Mouse (Mus musculus) midbrain, embryonic 15.5 days (tissue): Measurements from ENCODE around the gene Dr1. TPM values are rescaled to one million over a fixed set of nuclear protein-coding genes. Genes with fewer than 3 reads are reported as not detected.
A peak's percentile ranks its signal among the peaks of the same experiment; 100 is the strongest.
"Not testable (repeated sequence)": the region's sequence is repeated elsewhere in the genome, so short reads cannot be mapped to it uniquely, and the experiment has no call there.

Experiments
- ATAC-seq: fragments of 200-750 bp; cut with Nextera tagmentation; replicated peaks from 2 replicates; pipeline ENCODE4 v1.8.0; 2017; ENCODE audit warnings: moderate TSS enrichment
- H3K27ac ChIP-seq: fragments of 300-500 bp; sonication (generic); 2 replicates; pipeline ENCODE4 v1.5.1; 2015; ENCODE audit warnings: mild to moderate bottlenecking, inconsistent platforms
- H3K27me3 ChIP-seq: fragments of 300-500 bp; sonication (generic); replicated peaks from 2 replicates; pipeline ENCODE4 v1.6.1; 2015; ENCODE audit warnings: inconsistent platforms
- H3K36me3 ChIP-seq: fragments of 300-500 bp; sonication (generic); replicated peaks from 2 replicates; pipeline ENCODE4 v1.6.1; 2015; ENCODE audit warnings: inconsistent platforms
- H3K4me1 ChIP-seq: fragments of 300-500 bp; sonication (generic); 2 replicates; pipeline ENCODE4 v1.6.1; 2015; ENCODE audit warnings: inconsistent platforms
- H3K4me2 ChIP-seq: fragments of 300-500 bp; sonication (generic); 2 replicates; pipeline ENCODE4 v1.6.1; 2015; ENCODE audit warnings: inconsistent platforms, mild to moderate bottlenecking, moderate library complexity
- H3K4me3 ChIP-seq: fragments of 300-500 bp; sonication (generic); 2 replicates; pipeline ENCODE4 v1.5.1; 2015; ENCODE audit warnings: mild to moderate bottlenecking, inconsistent platforms
- H3K9ac ChIP-seq: fragments of 300-500 bp; sonication (generic); 2 replicates; pipeline ENCODE4 v1.6.1; 2015; ENCODE audit warnings: mild to moderate bottlenecking, inconsistent platforms
- H3K9me3 ChIP-seq: fragments of 300-500 bp; sonication (generic); 2 replicates; pipeline ENCODE4 v1.6.1; 2016; ENCODE audit warnings: inconsistent platforms
- WGBS: fragments of 180-500 bp; shearing (Covaris S2); methylation state at CpG from one replicate; pipeline ENCODE4 v1.1.7; 2015; ENCODE audit warnings: mixed read lengths; 5-methylcytosine and 5-hydroxymethylcytosine counted together
- polyA plus RNA-seq: library from polyadenylated mRNA; unstranded; fragments of >200 nt; fragmentation: Nextera tagmentation; extraction: Ambion mirVana; gene quantifications from 2 replicates; pipeline ENCODE4 v1.2.1, GENCODE M21; 2015

The Dr1 gene
- polyA plus RNA-seq, 1 experiment from 2014 or later: 42.9 TPM

DNA sequence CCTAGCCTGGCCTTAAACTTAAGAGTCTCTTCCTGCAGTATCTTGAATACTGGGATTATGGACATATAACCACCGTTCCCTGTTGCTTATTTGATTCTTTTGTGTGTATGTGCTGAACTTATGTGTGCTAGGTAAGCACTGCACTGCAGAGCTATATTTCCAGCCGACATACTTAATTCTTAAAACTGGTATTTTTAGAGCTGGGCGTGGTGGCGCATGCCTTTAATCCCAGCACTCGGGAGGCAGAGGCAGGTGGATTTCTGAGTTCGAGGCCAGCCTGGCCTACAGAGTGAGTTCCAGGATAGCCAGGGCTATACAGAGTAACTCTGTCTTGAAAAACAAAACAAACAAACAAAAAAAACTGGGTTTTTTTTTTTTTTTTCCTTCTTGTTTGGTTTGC is 2.6 kb downstream of the Dr1 start:
- peak overlapping the region; percentile 71 for H3K4me2 ChIP-seq
- H3K4me1 ChIP-seq: peaks cover 44% of the 10 kb centered on the region
- not testable (repeated sequence) for H3K27me3 ChIP-seq, ATAC-seq, H3K27ac ChIP-seq, H3K36me3 ChIP-seq, H3K9me3 ChIP-seq, H3K9ac ChIP-seq
- WGBS: 93% methylated on average over 6 of the region's 6 CpGs
- H3K4me3 ChIP-seq: peak overlapping the region; percentile 12; the same call in 1 of the 2 replicates

- 88% methylated on average over 2 of the region's 2 CpGs for WGBS
- no peak overlapping the region for H3K27ac ChIP-seq
- no peak overlapping the region for H3K4me2 ChIP-seq
- no peaks in the 10 kb centered on the region for H3K27me3 ChIP-seq
- H3K4me1 ChIP-seq: no peaks in the 10 kb centered on the region
- no peaks in the 10 kb centered on the region for H3K36me3 ChIP-seq
- ATAC-seq: no peak
- H3K9ac ChIP-seq: no peak overlapping the region
- no peak overlapping the region for H3K4me3 ChIP-seq
- H3K9me3 ChIP-seq: no peaks in the 10 kb centered on the region
These were observed 18.3 kb downstream of the Dr1 start for GRCm38 (mm10) chr5:108286957-108287356.

DNA sequence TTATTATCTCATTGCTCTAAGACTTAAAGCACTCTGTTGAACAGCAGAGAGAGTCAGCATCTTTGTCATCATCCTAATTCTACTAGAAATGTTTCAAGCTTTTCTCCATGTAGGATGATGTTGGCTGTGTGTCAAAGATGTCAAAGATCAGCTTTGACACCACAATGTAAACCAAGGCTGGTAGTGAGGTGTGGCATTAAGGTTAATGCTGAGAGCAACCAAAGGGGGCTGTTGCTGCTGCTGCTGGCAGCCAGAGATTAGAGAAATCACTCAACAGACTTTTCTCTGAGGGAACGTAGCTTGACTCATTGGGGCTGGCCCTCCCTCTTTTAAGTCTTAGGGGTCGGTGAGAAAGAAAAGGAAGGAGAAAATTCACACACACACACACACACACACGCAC is 32.9 kb downstream of the Dr1 start:
- Histone ChIP-seq H3K27ac (no peak overlapping the region), H3K27me3 (no peaks in the 10 kb centered on the region), H3K9me3 (no peaks in the 10 kb centered on the region), H3K4me1 (no peaks in the 10 kb centered on the region), H3K4me3 (no peak overlapping the region), H3K4me2 (no peak overlapping the region), H3K36me3 (no peaks in the 10 kb centered on the region), H3K9ac (no peak overlapping the region)
- no peak for ATAC-seq
- 61% methylated on average over 3 of the region's 3 CpGs for WGBS

DNA sequence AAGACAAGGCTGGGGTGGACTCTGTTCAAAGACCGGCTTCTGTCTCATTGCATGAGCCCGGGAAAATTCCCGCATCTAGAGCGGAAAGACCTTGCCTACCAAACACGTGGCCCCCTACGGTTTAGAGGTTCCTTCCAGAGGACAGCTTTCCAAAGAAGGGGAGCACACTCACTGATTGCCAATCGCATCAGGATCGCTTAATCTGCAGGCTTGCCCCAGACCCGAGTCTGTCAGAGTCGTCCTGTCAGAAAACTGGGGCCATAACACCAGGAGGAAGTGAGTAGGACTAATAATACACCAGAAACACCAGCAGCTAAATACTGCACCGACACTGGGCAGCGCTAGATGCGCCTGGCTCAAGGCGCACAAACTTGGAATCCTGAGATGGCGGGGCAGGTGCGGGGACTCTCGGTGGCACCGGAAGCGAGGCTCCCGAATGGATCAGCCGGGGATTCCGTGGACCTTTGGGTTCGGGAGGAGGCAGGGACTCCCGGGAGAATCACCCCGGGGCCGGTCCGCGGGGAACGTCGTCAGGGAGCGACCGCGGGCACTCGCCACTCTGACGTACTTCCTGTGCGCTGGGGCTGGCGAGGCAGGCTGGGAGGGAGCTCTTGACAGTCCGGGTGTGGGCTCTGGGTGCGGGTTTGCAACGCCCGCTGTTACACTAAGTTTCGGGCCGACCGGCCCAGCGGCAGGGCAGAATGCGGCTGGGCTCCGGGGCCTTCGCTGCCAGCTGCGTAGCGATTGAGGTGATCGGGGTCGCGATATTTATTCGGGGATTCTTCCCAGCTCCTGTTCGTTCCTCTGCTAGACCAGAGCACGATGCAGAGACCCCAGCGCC is 43.7 kb downstream of the Dr1 start, which contains the start of gene Pigg:
Pigg (plus strand) TSS at position 386 of the 841 bp plus-strand sequence.
- Histone ChIP-seq H3K27ac (peak within 1 kb of the TSS; percentile 84), H3K4me1 (peaks cover 11% of the 10 kb centered on the region), H3K9me3 (no peaks in the 10 kb centered on the region), H3K4me2 (peak within 1 kb of the TSS; percentile 67), H3K9ac (peak within 1 kb of the TSS; percentile 80), H3K27me3 (no peaks in the 10 kb centered on the region), H3K36me3 (no peaks in the 10 kb centered on the region), H3K4me3 (peak within 1 kb of the TSS; percentile 83)
- ATAC-seq: peak; percentile 99
- WGBS: under 1% methylated on average over 57 of the region's 57 CpGs

GRCm38 (mm10) chr5:108313065-108313860 is 44.6 kb downstream of the Dr1 start:
- H3K4me2 ChIP-seq: peak overlapping the region; percentile 67
- H3K36me3 ChIP-seq: 0 out of 2 replicates have a peak, but pooled peaks cover 2% of the 10 kb centered on the region
- ATAC-seq: 0 out of 2 replicates have a peak, but pooled peaks have one; percentile 7
- WGBS: 6% methylated on average over 16 of the region's 16 CpGs
- H3K4me3 ChIP-seq: peak overlapping the region; percentile 83
- H3K9ac ChIP-seq: peak overlapping the region; percentile 80
- H3K27me3 ChIP-seq: no peaks in the 10 kb centered on the region
- no peak overlapping the region for H3K27ac ChIP-seq
- no peaks in the 10 kb centered on the region for H3K9me3 ChIP-seq
- H3K4me1 ChIP-seq: peaks cover 11% of the 10 kb centered on the region

Other genes with a start within 250 kb of the Dr1 start
- gene Mtf2, start 203.2 kb upstream of the Dr1 start, polyA plus RNA-seq: 111 and 120 TPM in 2 replicates
- gene Tmed5, start 136.3 kb upstream of the Dr1 start, polyA plus RNA-seq: 23.1 and 24.1 TPM in 2 replicates
- gene Ccdc18, start 136.0 kb upstream of the Dr1 start, polyA plus RNA-seq: 2.0 and 2.7 TPM in 2 replicates
- gene Pigg, start 43.7 kb downstream of the Dr1 start, polyA plus RNA-seq: 5.6 and 6.3 TPM in 2 replicates
- 2.5 and 3.2 TPM in 2 replicates for gene Gm42517, start 99.0 kb downstream of the Dr1 start, polyA plus RNA-seq
- gene Pde6b, start 119.5 kb downstream of the Dr1 start, polyA plus RNA-seq: 0.23 and 0.28 TPM in 2 replicates
- gene Atp5k, start 165.6 kb downstream of the Dr1 start, polyA plus RNA-seq: 358 and 373 TPM in 2 replicates
- gene Mfsd7a, start 180.0 kb downstream of the Dr1 start, polyA plus RNA-seq: 0.06 and 0.10 TPM in 2 replicates
- 24.6 and 32.2 TPM in 2 replicates for gene Pcgf3, start 192.3 kb downstream of the Dr1 start, polyA plus RNA-seq